Mouse (Mus musculus) spleen, adult 2 months (tissue): ENCODE measurements around the gene Osbpl10.

ENCODE experiments used
- CTCF ChIP-seq: fragments of 200-500 bp; IDR thresholded peaks from 2 replicates; pipeline ENCODE4 v1.5.1; 2011; ENCODE audit warnings: mild to moderate bottlenecking, inconsistent platforms; ENCODE audit not compliant: insufficient read depth, insufficient read length, insufficient replicate concordance; ENCODE audit errors: extremely low read depth
- POLR2A ChIP-seq: fragments of 200-500 bp; IDR thresholded peaks from 2 replicates; pipeline ENCODE4 v1.6.1; 2011; ENCODE audit warnings: low read depth, low read length, inconsistent platforms

DNA sequence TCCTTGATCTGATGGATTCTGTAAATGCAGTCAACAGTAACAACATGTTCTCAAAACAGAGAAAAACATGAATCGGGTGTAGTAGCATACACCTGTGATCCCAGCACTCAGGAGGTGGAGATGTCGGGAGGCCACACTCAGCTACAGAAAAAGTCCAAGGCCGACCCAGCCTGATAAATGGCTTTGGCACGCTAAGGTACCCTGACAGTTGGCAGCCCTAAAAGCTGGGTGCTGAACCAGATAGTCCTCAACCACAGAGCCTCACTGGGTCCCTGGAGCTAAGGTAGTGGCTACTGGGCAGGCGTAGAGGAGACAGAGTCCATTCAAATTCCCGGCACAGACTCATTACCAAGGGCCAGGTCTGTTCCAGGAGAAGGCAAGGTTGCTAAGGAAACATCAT lies 222.9 kb downstream of the Osbpl10 start:
- no peak for TF ChIP-seq CTCF
- TF ChIP-seq POLR2A: no peak
